Mouse (Mus musculus): Measurements from ENCODE around the gene Swi5.
"Not testable (repeated sequence)": the region's sequence is repeated elsewhere in the genome, so short reads cannot be mapped to it uniquely, and the experiment has no call there.

Gene Swi5

DNA sequence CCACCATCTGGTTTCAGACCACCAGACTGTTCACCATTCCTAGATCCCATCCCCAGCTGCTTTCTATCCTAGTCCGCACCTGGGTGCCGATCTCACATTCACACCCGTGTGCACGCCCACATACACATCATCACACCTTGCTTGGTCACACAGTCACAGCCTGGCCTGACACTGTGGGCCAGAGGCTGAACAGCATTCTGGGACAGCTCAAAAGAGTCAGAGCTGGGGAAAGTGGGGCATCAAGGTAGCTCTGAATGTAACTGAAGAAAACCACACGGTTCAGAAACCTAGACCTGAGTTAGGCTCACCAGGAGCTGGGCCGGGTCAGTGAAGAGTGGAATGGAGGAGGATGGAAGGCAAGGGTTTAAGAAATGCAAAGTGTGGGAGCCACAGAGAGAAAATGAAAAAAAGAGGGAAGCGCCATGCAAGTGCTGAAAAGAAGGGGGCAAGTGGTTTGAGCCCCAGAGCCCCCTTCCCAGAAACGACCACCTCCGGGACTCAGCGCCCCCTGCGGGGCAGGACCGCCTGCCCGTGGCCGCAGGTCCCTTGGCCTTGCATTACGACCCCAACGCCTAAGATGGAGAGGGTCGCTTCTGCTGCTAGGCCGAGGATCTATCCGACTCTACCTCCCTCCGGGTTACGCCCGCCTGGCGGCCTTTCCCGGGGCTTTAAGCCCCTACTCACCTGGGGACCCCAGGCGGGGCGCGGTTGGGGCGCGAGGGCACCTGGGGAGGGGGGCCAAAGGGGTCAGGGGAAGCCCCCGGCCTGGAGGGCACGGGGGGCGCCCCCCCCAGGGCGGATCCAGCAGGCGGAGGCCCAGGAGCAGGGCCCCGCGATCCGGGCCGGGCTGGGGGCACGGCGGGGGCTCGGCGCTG, 23.8 kb upstream of the Swi5 start:
- no peak for DNase-seq (ENCODE audit: low spot score)

GRCm38 (mm10) chr2:32310096-32310845, 22.4 kb upstream of the Swi5 start:
- DNase-seq (ENCODE audit: low spot score): no peak

DNA sequence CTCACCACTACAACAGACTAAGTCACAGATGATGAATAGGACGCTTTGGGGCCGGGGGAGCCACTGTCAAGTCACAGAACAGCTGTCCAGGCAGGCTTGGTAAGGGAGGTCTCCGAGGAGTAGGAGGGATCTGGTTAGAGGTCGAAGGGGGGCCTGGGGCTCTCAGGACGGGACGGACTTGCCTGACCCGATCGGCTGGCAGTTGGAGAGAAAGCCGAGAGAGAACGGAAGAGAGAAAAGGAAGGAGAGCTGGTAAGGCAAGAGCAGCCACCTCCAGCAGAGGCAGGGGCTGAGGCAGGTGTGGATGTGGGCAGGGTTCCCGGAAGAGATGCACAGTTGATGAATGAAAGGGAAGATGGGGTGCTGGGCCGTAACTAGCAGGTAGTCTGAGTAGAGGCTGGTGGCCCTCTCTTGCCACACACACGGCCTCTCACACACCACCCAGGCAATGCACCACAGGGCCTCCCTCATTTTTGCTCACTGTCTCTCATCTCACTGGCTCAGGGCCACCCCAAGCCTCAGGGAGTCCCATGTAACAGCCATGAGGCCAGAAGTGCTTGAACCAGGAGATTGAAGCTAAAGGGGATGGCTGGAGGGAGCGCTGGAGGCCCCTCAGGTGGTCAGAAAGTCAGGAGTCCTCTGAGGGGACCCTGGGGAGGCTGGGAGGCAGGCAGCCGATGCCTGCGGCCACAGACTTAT, 21.1 kb upstream of the Swi5 start:
- no peak for DNase-seq (ENCODE audit: low spot score)

- DNase-seq (ENCODE audit: low spot score): no peak
Observed at GRCm38 (mm10) chr2:32307941-32308760, 20.3 kb upstream of the Swi5 start.

DNA sequence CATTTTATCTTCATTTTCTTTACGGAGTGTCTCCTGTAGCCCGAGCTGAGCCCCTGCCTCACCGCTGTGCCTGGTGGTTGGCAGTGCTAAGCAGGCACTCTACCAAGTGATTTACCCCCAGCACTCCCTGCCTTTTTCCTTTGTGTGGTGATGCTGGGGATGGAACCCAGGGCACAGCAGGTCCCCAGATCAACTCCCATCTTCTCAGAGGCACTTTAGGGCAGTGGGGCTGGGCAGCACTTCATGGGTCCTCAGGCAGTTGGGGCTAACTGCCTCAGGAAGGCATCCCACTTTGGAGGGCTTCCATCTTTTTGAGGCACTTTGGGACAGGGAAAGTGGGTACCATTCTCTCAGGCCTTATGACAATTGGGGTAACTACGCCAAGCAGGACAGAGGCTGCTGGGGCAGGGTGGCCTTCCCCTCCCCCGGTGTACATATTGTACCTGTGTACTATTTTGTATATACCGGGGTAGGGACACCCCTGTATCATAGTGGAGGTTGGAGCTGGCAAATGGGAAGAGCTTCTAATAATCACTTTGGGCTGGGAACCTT, 19.4 kb upstream of the Swi5 start:
- DNase-seq (ENCODE audit: low spot score): no peak

DNA sequence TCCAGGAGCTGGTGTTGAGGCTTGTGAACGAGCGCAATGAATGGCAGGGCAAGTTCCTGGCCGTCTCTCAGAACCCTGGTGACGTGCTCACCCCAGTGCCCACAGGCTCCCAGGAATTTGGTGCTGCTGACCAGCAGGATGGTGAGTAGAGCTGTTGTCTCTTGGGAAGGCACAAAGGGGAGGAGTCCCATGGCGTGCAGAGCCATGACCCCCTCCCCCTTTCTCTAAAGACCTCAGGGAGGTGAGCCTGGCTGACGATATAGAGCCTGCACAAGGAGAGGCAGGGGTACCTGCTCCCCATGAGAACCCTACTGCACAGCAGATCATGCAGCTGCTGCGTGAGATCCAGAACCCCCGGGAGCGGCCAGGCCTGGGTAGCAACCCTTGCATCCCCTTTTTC, 18.3 kb upstream of the Swi5 start:
- DNase-seq (ENCODE audit: low spot score): no peak

DNA sequence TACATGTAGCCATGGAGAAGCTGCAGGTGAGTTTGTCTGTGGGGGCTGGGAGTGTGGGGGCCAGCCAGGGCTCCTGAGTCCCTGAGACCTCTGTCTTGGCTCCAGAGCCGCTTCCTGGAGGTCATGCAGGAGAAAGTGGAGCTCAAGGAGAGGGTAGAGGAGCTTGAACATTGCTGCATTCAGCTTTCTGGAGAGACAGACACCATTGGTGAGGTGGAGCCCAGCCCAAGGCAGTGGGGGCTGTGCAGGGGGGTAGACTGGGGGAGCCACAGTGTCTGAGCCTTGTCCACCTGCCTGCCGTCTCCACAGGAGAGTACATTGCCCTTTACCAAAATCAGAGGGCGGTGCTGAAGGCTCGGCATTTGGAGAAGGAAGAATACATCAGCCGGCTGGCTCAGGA, 17.8 kb upstream of the Swi5 start:
- no peak for DNase-seq (ENCODE audit: low spot score)

DNA sequence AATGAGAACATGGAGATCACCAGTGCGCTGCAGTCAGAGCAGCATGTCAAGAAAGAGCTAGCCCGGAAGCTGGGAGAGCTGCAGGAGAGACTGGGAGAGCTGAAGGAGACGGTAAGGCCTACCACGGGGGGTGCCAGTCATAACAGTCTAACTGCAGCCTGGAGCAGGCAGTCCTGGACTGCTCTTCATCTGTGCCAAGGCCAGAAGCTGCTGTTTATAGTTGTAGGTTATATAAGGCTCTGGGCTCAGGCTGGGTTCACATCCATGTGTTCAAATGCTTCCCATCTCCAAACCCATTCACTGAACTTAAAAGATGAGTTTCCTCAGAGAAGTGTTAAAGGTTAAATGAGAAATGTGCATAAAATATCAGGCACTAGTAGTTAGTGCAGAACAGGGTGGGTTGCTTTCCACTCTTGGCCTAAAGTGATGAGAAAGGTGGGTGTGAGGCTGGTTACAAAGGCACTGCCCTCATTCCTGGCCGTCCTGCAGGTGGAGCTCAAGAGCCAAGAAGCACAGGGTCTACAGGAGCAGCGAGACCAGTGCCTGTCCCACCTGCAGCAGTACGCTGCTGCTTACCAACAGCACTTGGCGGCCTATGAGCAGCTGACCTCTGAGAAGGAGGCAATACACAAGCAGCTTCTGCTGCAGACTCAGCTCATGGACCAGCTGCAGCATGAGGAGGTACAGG, 16.4 kb upstream of the Swi5 start:
- DNase-seq (ENCODE audit: low spot score): no peak

GRCm38 (mm10) chr2:32302952-32303351, 15.1 kb upstream of the Swi5 start:
- DNase-seq (ENCODE audit: low spot score): no peak

DNA sequence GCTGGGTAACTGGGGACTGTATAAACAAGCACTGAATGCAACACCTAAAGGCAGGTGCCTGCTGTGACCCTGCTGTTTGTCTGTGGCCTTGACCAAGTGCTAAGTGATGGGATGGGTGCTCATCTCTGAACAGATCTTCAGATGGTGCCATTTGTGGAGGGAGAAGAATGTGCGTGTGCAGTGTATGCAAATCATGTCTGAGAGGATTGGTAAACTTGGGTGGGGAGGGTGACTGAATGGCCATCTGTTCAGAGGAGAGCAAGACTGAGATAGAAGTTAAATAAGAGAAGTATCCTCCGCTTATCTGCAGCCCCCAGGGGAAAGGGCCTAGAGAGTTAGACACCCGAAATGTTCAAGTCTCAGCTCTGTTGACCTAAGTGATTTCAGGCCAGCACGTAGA, 11.6 kb upstream of the Swi5 start:
- DNase-seq (ENCODE audit: low spot score): no peak

DNA sequence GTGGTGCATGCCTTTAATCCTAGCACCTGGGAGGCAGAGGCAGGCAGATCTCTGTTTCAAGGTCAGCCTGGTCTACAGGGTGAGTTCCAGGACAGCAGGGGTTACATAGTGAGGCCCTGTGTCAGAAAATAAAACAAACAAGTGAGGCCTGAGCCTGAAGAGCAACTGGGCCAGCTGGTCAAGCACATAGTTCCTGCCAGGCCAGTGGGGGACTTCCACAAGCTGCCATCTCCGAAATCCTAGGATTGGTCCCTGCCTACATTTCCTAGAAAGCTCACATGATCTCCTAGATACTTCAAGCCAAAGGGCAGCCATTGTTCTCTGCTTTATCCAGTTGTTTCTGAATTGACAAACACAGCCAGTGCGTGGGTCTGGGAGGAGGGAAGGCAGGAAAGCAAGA, 8.0 kb upstream of the Swi5 start:
- DNase-seq (ENCODE audit: low spot score): not testable (repeated sequence)

GRCm38 (mm10) chr2:32295285-32295684, 7.4 kb upstream of the Swi5 start:
- DNase-seq (ENCODE audit: low spot score): no peak

DNA sequence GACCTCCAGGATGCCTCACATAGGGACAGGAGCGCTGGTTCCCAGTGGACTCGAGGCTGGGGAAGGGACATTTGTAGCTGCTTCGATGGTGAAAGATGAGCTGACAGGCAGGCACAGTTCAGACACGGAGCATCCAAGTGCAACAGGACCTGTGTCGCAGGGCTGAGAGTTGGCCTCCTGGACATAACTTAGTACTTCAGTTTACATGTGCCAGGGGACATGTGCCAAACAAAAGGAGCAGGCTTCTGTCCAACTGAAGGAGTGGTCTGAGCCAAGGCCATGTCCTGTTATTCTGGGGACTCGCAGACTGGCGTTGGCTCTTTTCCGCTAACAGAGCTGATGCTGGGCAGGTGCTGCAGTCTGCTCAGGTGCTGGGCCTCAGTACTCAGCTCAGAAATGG, 6.5 kb upstream of the Swi5 start:
- DNase-seq (ENCODE audit: low spot score): no peak

DNA sequence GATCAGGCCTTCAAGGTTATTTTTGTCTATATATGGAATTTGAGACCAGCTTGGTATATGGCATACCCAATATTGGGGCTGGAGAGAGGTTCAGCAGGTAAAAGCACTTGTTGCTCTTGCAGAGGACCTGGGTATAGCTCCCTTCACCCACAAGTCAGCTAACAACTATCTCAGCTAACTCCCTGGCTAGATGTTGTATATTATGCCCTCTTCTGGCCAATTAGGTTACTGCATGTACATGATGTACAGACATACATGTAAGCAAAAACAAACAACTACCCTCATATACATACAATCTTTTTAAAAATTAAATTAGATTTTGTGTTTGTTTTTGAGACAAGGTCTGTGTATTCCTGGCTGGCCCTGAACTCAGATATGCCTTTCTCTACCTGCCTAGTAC, 1.7 kb upstream of the Swi5 start:
- no peak for DNase-seq (ENCODE audit: low spot score)

- no peak for DNase-seq (ENCODE audit: low spot score)
Observed at GRCm38 (mm10) chr2:32288371-32288931, 576 bp upstream of the Swi5 start.

- no peak for DNase-seq (ENCODE audit: low spot score)
Observed at GRCm38 (mm10) chr2:32287334-32287840, 488 bp downstream of the Swi5 start, which contains the start of gene Golga2. Gene Golga2, plus strand, starts transcription at chr2:32287384.

GRCm38 (mm10) chr2:32283986-32284385, 3.9 kb downstream of the Swi5 start:
- DNase-seq (ENCODE audit: low spot score): no peak

DNA sequence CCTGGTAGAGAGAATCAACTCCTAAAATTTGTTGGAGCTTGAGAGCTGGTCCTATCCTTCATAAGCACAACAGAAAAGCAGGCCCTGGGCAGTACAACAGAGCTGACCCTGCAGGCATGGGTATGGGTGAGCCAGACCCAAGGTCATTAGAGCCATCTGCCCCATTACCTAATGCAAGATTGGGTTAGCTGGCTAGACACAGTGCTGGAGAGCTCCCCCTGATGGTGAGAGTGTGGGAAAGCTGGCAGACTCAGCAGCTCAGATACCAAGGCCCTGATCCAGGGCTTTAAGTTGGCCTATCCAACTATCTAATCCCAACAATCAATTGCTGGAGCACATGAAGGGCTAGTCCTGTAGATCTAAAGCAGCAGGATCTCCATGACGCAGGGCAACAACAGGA, 5.1 kb downstream of the Swi5 start:
- DNase-seq (ENCODE audit: low spot score): no peak

- DNase-seq (ENCODE audit: low spot score): no peak
Observed at GRCm38 (mm10) chr2:32282289-32282688, 5.6 kb downstream of the Swi5 start.

DNA sequence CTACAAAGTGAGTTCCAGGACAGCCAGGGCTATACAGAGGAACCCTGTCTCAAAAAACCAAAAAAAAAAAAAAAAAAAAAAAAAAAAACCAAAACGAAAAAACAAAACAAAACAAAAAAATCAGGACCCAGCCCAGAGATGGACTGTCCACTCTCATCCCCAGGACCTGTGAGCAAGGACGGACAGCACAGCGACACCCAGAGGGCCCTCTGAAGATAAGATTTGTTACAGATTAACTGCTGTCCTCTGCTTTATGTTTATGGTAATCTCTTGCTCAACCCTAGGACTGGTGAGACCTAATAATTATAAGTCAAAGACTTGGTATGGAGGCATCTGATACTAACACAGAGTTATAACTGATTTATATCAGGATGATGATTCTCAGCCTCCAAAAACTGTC, 12.1 kb downstream of the Swi5 start:
- no peak for DNase-seq (ENCODE audit: low spot score)
